Mouse (Mus musculus) regulatory T cell (primary cell): Measurements from ENCODE around the gene Serpinh1.

Experiments
- in situ Hi-C: fragments of 300-600 bp; cut with MboI, MseI; formaldehyde crosslinking; loops from one replicate; pipeline ENCODE4 v1.15.1; 2025; ENCODE audit warnings: high pct_unique_total_duplicates

Serpinh1 gene

DNA sequence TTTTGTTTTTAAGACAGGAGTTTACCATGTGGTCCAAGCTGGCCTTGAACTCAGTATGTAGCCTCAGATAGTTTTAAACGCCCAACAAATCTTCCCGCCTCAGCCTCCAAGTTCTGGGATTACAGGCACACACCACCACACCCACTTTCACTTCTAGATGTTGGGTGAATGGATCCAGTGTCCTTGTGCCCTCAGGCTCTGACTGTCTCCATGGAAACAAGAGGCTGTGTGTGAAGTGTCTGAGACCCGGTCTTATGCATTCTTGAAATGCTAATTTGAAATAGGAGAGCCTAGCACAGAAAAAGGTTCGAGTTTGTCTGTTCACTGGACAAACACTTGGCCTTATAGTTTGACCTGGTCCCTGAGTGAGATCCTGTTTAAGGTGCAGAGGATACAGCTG, 24.2 kb downstream of the Serpinh1 start:
- in situ Hi-C loops: no loop called here

GRCm38 (mm10) chr7:99326128-99326527, 26.9 kb downstream of the Serpinh1 start:
- in situ Hi-C loops: no loop called here

- in situ Hi-C loops: no loop called here
These were observed 28.2 kb downstream of the Serpinh1 start for GRCm38 (mm10) chr7:99324810-99325209.

- in situ Hi-C loops: no loop called here
These were observed 29.7 kb downstream of the Serpinh1 start for GRCm38 (mm10) chr7:99323321-99323700.

DNA sequence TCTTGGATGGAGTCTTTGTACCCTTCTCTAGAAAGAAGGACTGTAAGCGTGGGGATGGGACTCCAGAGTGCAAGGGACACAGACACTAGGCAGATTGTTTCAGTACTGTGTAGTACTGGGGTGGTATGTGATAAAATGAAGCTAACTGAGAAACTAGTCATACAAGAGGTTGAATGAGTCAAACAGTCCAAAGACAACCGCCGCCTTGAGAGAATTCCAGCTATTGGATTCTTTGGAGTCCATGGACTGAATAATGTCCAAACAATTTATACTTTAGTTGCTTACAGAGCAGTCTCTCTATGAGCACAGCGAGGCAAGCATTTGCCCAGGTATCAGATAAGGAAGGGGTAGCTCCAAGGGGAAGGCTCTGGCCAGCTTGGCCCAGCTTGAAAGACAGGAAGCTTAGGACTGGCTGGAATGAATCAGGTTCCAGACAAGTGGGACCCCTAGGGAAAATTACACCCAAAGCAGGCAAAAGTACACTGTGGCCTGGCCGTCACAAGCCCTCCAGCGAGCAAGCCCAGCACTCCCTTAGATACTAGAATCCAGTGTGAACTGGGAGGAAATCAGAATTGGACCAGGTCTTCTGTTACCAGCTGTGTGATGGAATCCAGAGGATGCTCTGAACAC, 30.2 kb downstream of the Serpinh1 start:
- in situ Hi-C loops: no loop called here

DNA sequence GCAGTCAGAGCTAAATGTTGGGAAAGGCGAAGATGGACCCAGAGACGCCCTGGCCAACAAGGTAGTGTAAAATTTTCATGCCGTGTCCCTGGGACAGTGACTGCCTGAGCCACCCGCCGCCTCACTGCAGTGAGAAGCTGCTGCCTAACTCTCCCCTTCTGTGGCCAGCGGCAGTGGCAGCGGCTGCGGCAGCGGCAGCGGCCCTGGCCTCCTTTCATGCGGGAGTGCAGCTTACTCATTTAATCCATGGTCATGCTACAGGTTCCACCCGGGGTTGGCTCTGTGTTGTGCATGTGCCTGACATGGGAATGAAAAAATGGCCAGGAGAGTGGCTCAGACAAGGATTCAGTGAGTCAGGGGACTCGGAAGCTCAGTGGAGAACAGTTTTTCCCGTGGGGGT, 32.5 kb downstream of the Serpinh1 start:
- in situ Hi-C loops: no loop called here

GRCm38 (mm10) chr7:99317475-99317874, 35.6 kb downstream of the Serpinh1 start:
- in situ Hi-C loops: no loop called here

GRCm38 (mm10) chr7:99316207-99316606, 36.8 kb downstream of the Serpinh1 start:
- in situ Hi-C loops: no loop called here

GRCm38 (mm10) chr7:99314565-99314964, 38.5 kb downstream of the Serpinh1 start:
- in situ Hi-C loops: no loop called here

GRCm38 (mm10) chr7:99313253-99313652, 39.8 kb downstream of the Serpinh1 start:
- in situ Hi-C loops: no loop called here

GRCm38 (mm10) chr7:99312671-99313143, 40.3 kb downstream of the Serpinh1 start:
- in situ Hi-C loops: no loop called here

DNA sequence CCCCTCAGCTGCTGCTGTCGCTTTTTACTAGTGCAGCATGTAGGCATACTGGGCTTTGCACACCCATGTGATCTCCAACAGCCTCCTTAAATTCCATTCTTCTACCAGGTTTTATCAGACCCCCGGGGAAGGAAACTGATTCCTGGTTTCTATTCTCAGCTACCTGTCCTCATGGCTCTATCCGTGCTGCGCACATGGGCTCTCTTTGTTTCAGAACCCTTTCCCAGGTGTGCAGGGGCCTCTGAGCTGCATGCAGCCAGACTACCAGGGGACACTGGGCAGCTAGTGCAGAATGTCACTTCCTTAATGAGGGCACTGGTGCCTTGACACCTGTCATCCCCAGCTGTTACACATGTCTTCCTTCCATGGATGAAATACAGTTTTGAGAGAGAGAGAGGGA, 41.0 kb downstream of the Serpinh1 start:
- in situ Hi-C loops: no loop called here

GRCm38 (mm10) chr7:99311433-99311832, 41.6 kb downstream of the Serpinh1 start:
- in situ Hi-C loops: no loop called here

- in situ Hi-C loops: no loop called here
These were observed 46.4 kb downstream of the Serpinh1 start for GRCm38 (mm10) chr7:99306640-99307039.

DNA sequence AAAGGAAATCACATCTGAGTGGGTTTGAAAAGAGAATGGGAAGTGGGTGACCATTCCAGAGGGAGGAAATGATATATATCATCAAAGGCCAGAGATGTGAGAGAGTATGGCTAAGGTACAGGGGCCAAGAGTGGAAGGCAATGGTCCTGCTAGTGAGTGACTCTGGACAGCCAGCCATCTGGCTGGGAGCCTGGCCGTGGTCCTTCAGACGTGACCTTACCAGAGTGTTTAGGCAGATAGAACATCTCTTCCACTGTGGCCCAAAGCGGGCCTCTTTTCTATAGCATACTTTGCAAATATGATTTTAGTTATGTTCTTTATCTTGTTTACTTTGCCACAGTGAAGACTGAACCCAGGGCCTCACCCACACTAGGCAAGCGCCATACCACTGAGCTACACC, 47.4 kb downstream of the Serpinh1 start:
- in situ Hi-C loops: no loop called here

- in situ Hi-C loops: no loop called here
These were observed 48.1 kb downstream of the Serpinh1 start for GRCm38 (mm10) chr7:99304949-99305372.

- in situ Hi-C loops: no loop called here
These were observed 49.0 kb downstream of the Serpinh1 start for GRCm38 (mm10) chr7:99304029-99304428.

GRCm38 (mm10) chr7:99300650-99301175, 52.3 kb downstream of the Serpinh1 start:
- in situ Hi-C loops: no loop called here
